Mouse (Mus musculus): ENCODE data around the gene Brs3.
A peak's percentile ranks its signal among the peaks of the same experiment; 100 is the strongest.

The Brs3 gene

GRCm38 (mm10) chrX:57042774-57043173 lies at the start of gene Brs3:
Gene Brs3 (plus strand): TSS chrX:57043074.
- no peak for DNase-seq (ENCODE audit: low spot score)

GRCm38 (mm10) chrX:57012891-57013290 lies 30.0 kb upstream of the Brs3 start:
- no peak for DNase-seq (ENCODE audit: low spot score)

GRCm38 (mm10) chrX:57043869-57044268 lies 995 bp downstream of the Brs3 start:
- DNase-seq (ENCODE audit: low spot score): no peak

GRCm38 (mm10) chrX:57052848-57053173 lies 9.9 kb downstream of the Brs3 start:
- DNase-seq (ENCODE audit: low spot score): no peak

DNA sequence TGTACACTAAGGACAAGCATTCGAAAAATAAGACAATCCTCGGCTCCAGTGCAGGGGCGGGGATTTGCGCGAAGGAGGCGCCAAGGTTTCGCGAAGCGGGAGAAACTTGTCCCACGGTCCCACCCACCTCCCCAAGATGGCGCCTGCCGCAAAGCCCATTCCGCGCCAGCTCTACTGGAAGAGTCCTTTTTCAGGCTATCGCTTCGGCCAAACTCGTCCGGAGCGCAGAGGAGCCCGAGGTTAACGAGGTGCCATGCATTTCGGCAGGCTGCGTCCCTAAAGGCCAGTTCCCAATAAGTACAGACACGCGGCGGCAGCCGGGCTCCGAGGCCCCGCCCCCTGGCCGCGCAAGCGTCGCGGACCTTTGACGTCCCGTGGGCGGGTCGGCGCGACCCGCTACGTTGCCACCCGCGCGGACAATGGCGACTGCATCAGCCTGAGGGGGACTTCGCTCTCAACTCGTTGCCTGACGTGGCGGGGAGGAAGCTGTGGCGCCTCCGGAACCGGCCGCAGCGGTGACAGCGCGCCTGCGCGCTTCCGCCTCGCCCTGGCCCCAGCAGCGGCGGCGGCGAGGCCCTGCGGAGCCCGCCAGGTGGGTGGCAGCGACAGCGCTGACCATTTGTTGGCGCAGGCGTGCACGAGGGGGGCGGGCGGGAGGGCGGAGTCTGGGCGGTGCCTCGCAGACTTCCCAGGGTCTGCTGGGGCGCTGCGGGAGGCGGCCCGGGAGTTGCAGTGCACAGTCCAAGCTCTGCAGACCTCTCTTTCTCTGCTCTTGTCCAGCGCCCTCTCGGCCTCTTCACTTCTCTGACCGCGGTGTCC lies 10.5 kb downstream of the Brs3 start, which contains the start of gene Htatsf1:
Htatsf1 (plus strand) TSS at position 410 of the 819 bp plus-strand sequence.
- peak; percentile 46 for DNase-seq (ENCODE audit: low spot score)

DNA sequence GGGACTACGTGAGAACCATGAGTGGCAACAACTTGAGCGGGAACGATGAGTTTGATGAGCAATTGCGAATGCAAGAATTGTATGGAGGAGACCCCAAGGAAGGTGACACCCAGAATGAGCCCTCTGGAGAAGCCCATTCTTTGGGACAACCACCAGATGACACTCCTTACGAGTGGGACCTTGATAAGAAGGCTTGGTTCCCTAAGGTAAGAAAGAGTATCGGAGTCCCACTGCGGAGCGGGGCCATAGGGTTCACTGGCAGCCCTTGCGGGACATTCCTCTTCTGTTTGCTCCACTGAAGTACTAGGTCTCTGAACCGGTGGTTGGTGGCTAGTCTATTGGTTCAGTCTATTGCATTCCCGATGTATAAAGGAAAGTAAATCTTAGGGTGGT lies 11.1 kb downstream of the Brs3 start:
- no peak for DNase-seq (ENCODE audit: low spot score)

DNA sequence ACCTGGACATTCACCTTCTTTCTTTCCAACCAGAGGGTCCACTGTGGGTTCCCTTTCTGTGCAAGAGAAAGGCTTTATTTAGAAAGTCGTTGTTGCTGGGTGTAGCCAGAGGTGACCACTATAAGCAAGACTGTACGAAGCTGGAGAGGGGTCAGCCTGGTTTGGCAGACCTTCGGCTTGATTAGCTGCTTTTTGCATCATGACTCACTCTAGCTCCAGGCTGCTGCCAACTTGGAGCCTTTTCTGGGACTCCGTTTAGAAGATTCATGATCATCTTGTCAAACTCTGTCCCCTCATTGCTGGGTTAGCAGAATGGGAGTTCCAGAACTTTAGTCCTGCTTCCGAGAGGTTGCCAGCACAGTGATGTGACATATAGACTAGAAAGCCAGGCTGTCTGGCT lies 38.6 kb downstream of the Brs3 start:
- DNase-seq (ENCODE audit: low spot score): no peak

DNA sequence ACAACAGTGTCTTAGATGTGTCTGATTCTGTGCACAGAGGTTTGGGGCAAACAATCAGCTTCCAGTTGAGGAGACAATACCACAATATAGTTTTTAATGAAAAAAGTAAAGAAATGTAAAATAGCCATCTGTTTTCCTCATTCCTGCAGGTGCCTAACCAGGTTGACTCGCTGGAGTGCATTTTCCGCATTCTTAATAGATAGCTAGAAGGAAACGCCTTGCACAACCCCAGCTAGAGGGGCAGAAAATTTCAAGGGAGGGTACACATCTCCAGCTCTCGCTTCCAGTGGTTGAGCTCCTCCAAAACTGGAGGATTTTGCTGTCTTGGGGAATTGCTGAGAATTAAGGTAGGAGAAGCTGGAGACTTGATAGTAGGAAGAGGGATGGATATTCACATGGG lies 44.9 kb downstream of the Brs3 start, which contains the start of gene Vgll1:
Vgll1 (plus strand) TSS at position 301 of the 400 bp plus-strand sequence.
- DNase-seq (ENCODE audit: low spot score): no peak
